ENCODE assay signal across 1 mouse cellular context in genomic region chr13:43530129-43530831, GRCm38 (mm10).
TF ChIP-seq lines count a peak whose summit lies in the region.

No protein-coding gene starts in this region.

TF ChIP-seq in MEL, 35 proteins besides CTCF, POLR2A, EP300 and RAD21 (continued from another document):
- TF ChIP-seq SMC3 (IDR thresholded peaks at IDR 0.05; ENCODE audit: low read depth, low read length), result no peak
- TF ChIP-seq MYC (IDR thresholded peaks at IDR 0.05; ENCODE audit: low read depth, low read length), result no peak
- no peak for TF ChIP-seq MEF2A (IDR thresholded peaks at IDR 0.05; ENCODE audit: extremely low read depth, insufficient replicate concordance, low read depth, low read length, poor library complexity, severe bottlenecking)
- no peak for TF ChIP-seq CHD2 (IDR thresholded peaks at IDR 0.05; ENCODE audit: low read length)
